Mouse (Mus musculus) heart, postnatal 0 days (tissue): Measurements from ENCODE around the gene Plekha1. TPM values are rescaled to one million over a fixed set of nuclear protein-coding genes. Genes with fewer than 3 reads are reported as not detected.
A peak's percentile ranks its signal among the peaks of the same experiment; 100 is the strongest.

ENCODE experiments used
- ATAC-seq: fragments of 200-750 bp; cut with Nextera tagmentation; 2 replicates; pipeline ENCODE4 v1.8.0; 2017; ENCODE audit warnings: low read depth, moderate number of reproducible peaks, moderate library complexity; ENCODE audit not compliant: insufficient read depth
- DNase-seq: peaks from one replicate; pipeline ENCODE4 v3.0.0-alpha.2; 2016; ENCODE audit warnings: low spot score
- H3K27ac ChIP-seq: fragments of 300-500 bp; sonication (generic); 2 replicates; pipeline ENCODE4 v1.5.1; 2014; ENCODE audit warnings: low read depth, mild to moderate bottlenecking
- H3K27me3 ChIP-seq: fragments of 300-500 bp; sonication (generic); 2 replicates; pipeline ENCODE4 v1.6.1; 2014; ENCODE audit warnings: low read length, mixed read lengths; ENCODE audit not compliant: control insufficient read depth, insufficient read depth
- H3K36me3 ChIP-seq: fragments of 300-500 bp; sonication (generic); replicated peaks from 2 replicates; pipeline ENCODE4 v1.6.1; 2014; ENCODE audit warnings: low read length, mixed read lengths; ENCODE audit not compliant: control insufficient read depth, insufficient read depth
- H3K4me1 ChIP-seq: fragments of 300-500 bp; sonication (generic); 2 replicates; pipeline ENCODE4 v1.6.1; 2014; ENCODE audit warnings: antibody characterized with exemption; ENCODE audit not compliant: control insufficient read depth, insufficient read depth
- H3K4me2 ChIP-seq: fragments of 300-500 bp; sonication (generic); 2 replicates; pipeline ENCODE4 v1.6.1; 2014; ENCODE audit warnings: low read depth, mild to moderate bottlenecking, low read length, moderate library complexity
- H3K4me3 ChIP-seq: fragments of 300-500 bp; sonication (generic); 2 replicates; pipeline ENCODE4 v1.5.1; 2014; ENCODE audit warnings: low read depth, low read length
- H3K9ac ChIP-seq: fragments of 300-500 bp; sonication (generic); replicated peaks from 2 replicates; pipeline ENCODE4 v1.6.1; 2014; ENCODE audit warnings: low read depth, low read length, mixed read lengths
- H3K9me3 ChIP-seq: fragments of 300-500 bp; sonication (generic); replicated peaks from 2 replicates; pipeline ENCODE4 v1.6.1; 2016; ENCODE audit warnings: low read length; ENCODE audit not compliant: control insufficient read depth
- CTCF ChIP-seq: IDR thresholded peaks from 2 replicates; pipeline ENCODE4 v1.5.1; 2016; ENCODE audit warnings: antibody characterized with exemption, control low read depth, low read depth
- EP300 ChIP-seq: IDR thresholded peaks from 2 replicates; pipeline ENCODE4 v1.6.1; 2016; ENCODE audit warnings: antibody characterized with exemption, low read depth
- WGBS: fragments of 180-500 bp; shearing (Covaris S2); extraction: QIAGEN DNeasy Blood & Tissue Kit; methylation state at CpG from one replicate; pipeline ENCODE4 v1.1.7; 2014; 5-methylcytosine and 5-hydroxymethylcytosine counted together
- polyA plus RNA-seq: library from polyadenylated mRNA; unstranded; fragments of >200 nt; fragmentation: Nextera tagmentation; extraction: Ambion mirVana; gene quantifications from 2 replicates; pipeline ENCODE4 v1.2.1, GENCODE M21; 2015
- total RNA-seq: library from RNA; depleted of rRNA; stranded (reverse); fragments of >200 nt; gene quantifications from 2 replicates; pipeline ENCODE4 v1.2.3, GENCODE M21; 2014; ENCODE audit warnings: low replicate concordance

Gene Plekha1
- total and polyA plus RNA-seq, 2 experiments from 2014 or later = 43.6 to 60.5 TPM

GRCm38 (mm10) chr7:130946303-130946702 is 80.7 kb downstream of the Plekha1 start:
- DNase-seq (no peak), ATAC-seq (no peak)
- Histone ChIP-seq H3K27me3 (no peaks in the 10 kb centered on the region), H3K27ac (no peak overlapping the region), H3K36me3 (no peaks in the 10 kb centered on the region), H3K4me1 (peaks cover 35% of the 10 kb centered on the region), H3K4me3 (no peak overlapping the region), H3K9me3 (no peaks in the 10 kb centered on the region), H3K9ac (no peak overlapping the region), H3K4me2 (no peak overlapping the region)
- TF ChIP-seq EP300 (no peak), CTCF (no peak)
- 68% methylated on average over 12 of the region's 12 CpGs for whole genome bisulfite sequencing

GRCm38 (mm10) chr7:130948563-130949208 is 83.1 kb downstream of the Plekha1 start:
- peaks cover 35% of the 10 kb centered on the region for H3K4me1 ChIP-seq
- 23% methylated on average over 5 of the region's 5 CpGs for WGBS
- H3K9me3 ChIP-seq = no peaks in the 10 kb centered on the region
- ATAC-seq (peak; percentile 88), DNase-seq (peak; percentile 68)
- H3K27ac ChIP-seq = peak overlapping the region; percentile 88
- H3K4me3 ChIP-seq = peak overlapping the region; percentile 25; the same call in 1 of the 2 replicates
- no peaks in the 10 kb centered on the region for H3K36me3 ChIP-seq
- TF ChIP-seq CTCF (no peak), EP300 (no peak)
- no peaks in the 10 kb centered on the region for H3K27me3 ChIP-seq
- peak overlapping the region; percentile 4; the same call in 1 of the 2 replicates for H3K9ac ChIP-seq
- peak overlapping the region; percentile 60 for H3K4me2 ChIP-seq

GRCm38 (mm10) chr7:130949331-130949751 is 83.8 kb downstream of the Plekha1 start:
- peak overlapping the region; percentile 60 for H3K4me2 ChIP-seq
- no peaks in the 10 kb centered on the region for H3K27me3 ChIP-seq
- H3K27ac ChIP-seq = peak overlapping the region; percentile 88
- peaks cover 35% of the 10 kb centered on the region for H3K4me1 ChIP-seq
- DNase-seq (peak; percentile 43), ATAC-seq (peak; percentile 70)
- no peak for TF ChIP-seq EP300
- TF ChIP-seq CTCF = no peak
- H3K9ac ChIP-seq = peak overlapping the region; percentile 4; the same call in 1 of the 2 replicates
- WGBS = 9% methylated on average over 8 of the region's 8 CpGs
- no peaks in the 10 kb centered on the region for H3K36me3 ChIP-seq
- peak overlapping the region; percentile 25; the same call in 1 of the 2 replicates for H3K4me3 ChIP-seq
- H3K9me3 ChIP-seq = no peaks in the 10 kb centered on the region

GRCm38 (mm10) chr7:130950482-130950881 is 84.9 kb downstream of the Plekha1 start:
- DNase-seq (no peak), ATAC-seq (no peak)
- WGBS = 80% methylated on average over 7 of the region's 7 CpGs

GRCm38 (mm10) chr7:130951004-130951403 is 85.4 kb downstream of the Plekha1 start:
- no peak for DNase-seq
- Histone ChIP-seq H3K27me3 (no peaks in the 10 kb centered on the region), H3K27ac (no peak overlapping the region), H3K9ac (no peak overlapping the region), H3K36me3 (no peaks in the 10 kb centered on the region), H3K4me1 (peaks cover 34% of the 10 kb centered on the region), H3K9me3 (no peaks in the 10 kb centered on the region), H3K4me3 (no peak overlapping the region), H3K4me2 (no peak overlapping the region)
- no peak for ATAC-seq
- TF ChIP-seq EP300 = no peak
- TF ChIP-seq CTCF = no peak
- WGBS = 85% methylated on average over 5 of the region's 5 CpGs

More at GRCm38 (mm10) chr7:130950482-130950881, 84.9 kb downstream of the Plekha1 start:
- no peak overlapping the region for H3K4me3 ChIP-seq
- H3K4me2 ChIP-seq = no peak overlapping the region
- TF ChIP-seq EP300 (no peak), CTCF (no peak)
- peaks cover 35% of the 10 kb centered on the region for H3K4me1 ChIP-seq
- no peaks in the 10 kb centered on the region for H3K36me3 ChIP-seq
- no peaks in the 10 kb centered on the region for H3K9me3 ChIP-seq
- H3K9ac ChIP-seq = no peak overlapping the region
- H3K27ac ChIP-seq = no peak overlapping the region
- H3K27me3 ChIP-seq = no peaks in the 10 kb centered on the region
